Mouse (Mus musculus): ENCODE results near the gene Smarcc1.

Smarcc1 gene

GRCm38 (mm10) chr9:110284075-110284697, 166.7 kb downstream of the Smarcc1 start:
- DNase-seq (ENCODE audit: extremely low read depth, low read depth, low spot score), result no peak

GRCm38 (mm10) chr9:110287321-110287924, 169.9 kb downstream of the Smarcc1 start:
- DNase-seq (ENCODE audit: extremely low read depth, low read depth, low spot score), result no peak

Measured in fat pad, adult 2 months (tissue).